Mouse (Mus musculus) T-helper 17 cell (primary cell): ENCODE measurements at regions not wholly inside any gene's neighbourhood (a gene's known extent, or its start where the extent isn't known, plus 50 kb on each side); places are given as distances from the start of the nearest gene placed in this dataset.

Experiments used
- in situ Hi-C, 2 experiments: fragments of 300-600 bp; cut with MboI, MseI; formaldehyde crosslinking; loops; 1 replicate in 1 of 2; 2 replicates in 1 of 2; pipeline ENCODE4 v1.15.1; 2025; ENCODE audit warnings: high pct_unique_total_duplicates in 2 of 2

DNA sequence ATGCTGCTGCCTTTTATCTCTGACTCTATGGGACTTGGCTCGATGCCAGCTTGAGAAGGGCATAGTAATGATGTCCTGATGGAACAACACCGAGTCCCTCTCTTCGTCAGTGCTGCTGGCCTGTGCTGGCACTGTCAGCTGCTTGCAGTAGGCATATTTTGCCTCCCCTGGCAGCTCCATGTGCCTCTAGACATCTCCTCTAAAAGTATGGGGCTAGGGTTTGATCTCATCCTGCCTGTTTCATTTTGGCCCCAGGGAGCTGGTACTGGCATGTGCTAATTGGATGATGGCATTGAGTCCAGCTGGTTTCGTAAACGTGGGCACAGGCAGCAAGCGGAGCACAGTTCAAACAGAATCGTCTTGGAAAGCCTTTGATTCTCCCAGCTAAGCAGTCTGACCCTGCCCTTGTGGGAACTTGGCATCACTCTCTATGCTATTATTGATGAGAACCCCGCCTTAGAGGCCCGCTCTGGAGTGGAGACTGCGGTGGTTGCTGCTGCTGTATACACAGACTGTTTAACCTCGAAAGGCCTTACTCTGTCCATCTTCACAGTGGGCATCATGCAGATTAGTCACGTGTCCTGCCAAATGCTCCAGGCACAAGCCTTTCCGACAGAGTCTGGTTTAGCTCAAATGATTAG, 153.0 kb upstream of the Ppp2r3a start:
- in situ Hi-C loops = no loop called here

DNA sequence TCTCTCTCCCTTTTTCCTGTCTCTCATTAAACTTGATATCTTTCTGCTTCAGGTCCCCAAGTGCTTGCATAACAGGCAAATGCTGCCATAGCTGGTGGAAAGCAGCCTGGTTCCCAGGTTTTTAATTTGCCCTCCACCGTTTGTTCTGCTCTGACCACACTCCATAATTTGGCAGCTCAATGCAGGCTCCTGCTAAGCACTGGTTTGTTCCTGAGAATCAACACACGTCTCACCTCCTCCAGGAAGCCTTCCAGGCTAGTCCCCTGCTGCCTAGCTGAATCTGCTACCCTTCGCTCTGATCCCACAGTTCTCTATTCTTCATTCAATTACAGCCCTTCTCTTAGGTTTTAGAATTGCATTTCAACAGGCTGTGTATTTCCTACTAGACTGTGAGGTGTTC, 152.4 kb upstream of the Ppp2r3a start:
- in situ Hi-C loops = no loop called here

DNA sequence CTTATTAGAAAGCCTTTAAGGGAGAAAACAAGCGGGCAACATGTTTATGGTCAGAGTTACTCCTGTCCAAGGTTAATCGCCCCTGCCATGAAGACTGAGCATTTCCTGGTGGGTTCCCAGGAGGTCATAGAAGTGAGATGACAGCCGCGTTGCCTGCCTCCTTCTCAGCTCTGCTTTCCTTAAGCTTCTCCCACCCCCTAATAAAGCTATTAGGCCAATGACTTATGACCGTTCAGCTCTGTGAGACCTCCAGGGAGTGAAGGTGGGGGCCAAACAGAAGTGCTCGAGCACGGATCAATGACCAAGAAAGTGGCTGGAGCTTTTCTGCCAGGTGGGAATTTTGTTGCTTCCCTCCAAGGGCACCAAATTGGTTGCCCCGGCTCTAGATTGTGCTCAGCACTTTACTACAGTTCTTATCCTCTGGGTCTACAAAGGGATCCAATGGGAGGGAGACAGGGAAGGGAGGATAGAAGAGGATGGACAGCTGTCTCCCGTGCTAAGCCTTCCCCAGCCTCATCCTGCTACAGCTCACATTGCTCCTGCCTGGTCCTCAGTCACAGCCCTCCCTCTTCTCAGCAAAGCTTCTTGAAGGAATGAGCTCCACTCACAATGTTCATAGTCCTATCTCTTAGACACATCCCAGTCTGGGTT, 151.1 kb upstream of the Ppp2r3a start:
- in situ Hi-C loops = no loop called here

DNA sequence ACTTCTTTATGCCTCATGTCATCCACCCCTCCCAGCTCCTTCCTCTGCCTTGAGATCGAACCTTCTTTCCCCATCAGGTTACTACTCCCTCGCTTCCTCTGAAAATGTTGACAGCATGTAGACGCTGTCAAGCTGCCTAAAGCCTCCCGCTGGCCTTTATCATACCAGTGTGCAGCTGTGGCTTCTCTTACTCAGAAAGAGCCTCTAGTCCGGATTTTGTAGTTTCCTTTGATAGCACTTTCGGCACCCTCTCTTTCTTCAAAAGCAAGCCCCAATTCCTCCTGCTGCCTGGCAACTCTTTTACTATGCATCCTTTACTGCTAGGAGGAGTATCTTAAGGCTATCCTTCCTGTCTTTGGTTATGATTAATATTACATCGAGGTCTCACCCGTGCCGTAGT, 149.8 kb upstream of the Ppp2r3a start:
- in situ Hi-C loops = no loop called here

DNA sequence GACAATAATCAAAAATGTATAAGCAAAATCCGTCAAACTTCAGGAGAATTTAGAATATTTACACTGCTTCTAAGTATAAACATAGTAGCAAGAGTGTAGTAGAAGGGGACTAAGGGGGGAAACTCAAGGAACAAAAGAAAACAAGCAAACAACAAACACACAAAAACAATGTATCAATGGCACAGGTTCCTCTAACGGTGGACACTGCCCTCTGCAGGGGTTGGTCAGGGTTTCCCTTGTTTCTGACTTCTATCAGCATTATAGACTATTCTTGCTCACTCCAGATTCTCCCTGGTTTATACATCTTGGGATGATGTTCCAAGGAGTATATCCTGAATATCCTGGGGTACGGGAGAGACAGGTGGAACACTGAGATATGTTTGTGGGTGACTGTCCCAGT, 147.3 kb upstream of the Ppp2r3a start:
- in situ Hi-C loops = no loop called here

DNA sequence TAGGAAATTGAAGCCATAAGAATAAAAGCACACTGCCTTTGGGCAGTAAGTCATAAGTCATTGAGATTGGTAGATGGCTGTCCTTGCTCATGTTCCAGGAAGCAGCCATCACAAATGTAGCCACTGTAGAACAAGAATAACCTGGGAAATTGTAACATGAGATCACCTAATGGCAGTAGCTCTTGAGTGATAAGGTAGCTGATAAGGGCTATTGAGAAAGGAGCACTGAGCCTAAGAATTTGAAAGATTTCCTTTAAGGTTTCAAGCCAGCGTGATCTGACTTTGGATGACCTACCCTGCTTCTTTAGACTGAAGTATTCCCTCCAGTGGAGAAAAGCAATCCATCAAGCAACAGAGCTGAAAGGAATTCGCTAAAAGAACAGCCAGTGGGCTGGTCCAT, 117.8 kb upstream of the Ppp2r3a start:
- in situ Hi-C loops = no loop called here

DNA sequence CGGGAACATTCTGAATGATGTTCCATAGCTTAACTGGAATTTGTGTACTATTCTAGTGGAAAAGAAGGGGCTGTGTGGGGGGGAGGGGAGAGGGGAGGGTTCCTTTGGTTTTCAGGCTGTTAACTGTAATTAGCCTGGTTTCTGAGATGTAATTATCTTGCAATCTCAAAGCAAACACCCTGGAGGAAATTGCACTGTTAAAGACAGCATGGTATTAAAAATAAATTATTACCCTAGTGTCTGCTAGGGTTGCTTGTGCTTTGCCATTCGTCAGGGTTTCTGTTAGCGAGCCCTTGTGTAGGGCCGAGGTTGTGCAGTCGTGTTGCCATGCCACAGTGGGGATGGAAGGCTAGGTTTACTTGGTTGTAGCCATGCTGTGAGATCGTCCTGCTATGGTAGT, 105.0 kb upstream of the Ppp2r3a start:
- in situ Hi-C loops = no loop called here

DNA sequence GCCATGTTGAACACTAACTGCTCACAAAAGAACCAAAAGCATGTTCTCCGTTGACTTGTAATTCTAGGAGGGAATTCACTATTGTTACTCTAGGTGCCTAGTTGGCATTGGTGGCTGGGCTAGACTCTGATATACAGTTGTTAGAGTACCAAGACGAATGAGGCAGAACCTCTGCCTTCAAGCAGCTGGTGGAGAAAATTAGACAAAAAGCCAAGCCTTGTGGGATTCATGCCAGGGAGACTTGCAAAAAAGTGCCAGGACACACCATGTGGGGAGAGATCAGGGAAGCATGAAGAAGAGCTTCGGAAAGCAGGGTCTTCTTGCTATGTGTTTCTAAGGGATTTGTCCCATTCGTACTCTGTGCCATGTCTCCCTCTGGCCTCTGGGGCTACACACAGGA, 97.2 kb upstream of the Ppp2r3a start:
- in situ Hi-C loops = no loop called here

DNA sequence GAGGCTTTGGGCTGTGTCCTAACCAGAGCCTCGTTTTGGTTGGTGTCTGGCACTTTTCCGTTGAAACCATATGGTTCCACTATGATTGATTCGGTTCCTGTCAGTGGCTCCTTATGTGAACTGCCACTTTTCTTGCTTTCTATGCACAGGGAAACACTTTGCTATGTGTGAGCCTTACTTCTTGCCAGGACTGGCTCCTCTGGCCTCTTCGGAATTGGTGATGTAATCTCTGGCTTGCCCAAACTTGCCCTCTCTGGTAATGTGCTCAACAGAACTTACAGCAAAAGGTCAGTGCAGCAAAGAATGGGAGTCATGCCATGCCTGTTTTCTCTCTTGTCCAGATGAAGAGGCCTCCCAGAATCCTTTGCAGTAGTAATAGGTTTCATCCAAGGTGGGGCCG, 91.3 kb upstream of the Ppp2r3a start:
- in situ Hi-C loops = no loop called here

DNA sequence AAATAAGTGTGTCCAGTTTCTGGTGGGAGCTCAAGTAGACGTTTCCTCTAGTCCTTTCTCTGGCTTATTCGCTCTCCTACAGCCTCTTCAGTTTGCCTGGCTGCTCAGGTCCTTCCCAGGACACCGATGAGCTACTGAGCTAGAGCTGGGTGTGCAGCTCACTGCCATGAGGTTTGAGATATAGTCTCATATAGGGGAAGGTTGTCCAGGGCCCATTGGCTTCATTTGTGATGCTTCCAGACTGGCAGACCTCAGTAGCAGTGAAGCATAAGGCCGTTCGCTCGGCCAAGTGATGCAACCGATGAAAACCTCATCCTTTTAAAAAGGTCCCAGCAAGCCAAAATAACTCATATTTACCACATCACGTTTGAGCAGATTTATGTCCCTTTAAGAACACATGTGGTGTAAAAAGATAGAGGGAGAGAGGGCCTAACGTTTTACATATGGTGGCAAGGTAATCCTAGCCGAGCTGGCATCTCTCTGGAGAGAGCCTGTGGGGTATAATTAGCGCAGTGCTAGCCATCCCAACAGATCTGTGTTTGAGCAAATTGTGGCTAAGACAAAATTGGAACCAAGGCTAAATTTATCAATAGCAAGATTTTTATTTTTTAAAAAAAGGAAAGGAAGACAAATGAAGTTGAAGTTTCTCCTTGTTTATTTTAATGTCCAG, 89.3 kb upstream of the Ppp2r3a start:
- in situ Hi-C loops = no loop called here

DNA sequence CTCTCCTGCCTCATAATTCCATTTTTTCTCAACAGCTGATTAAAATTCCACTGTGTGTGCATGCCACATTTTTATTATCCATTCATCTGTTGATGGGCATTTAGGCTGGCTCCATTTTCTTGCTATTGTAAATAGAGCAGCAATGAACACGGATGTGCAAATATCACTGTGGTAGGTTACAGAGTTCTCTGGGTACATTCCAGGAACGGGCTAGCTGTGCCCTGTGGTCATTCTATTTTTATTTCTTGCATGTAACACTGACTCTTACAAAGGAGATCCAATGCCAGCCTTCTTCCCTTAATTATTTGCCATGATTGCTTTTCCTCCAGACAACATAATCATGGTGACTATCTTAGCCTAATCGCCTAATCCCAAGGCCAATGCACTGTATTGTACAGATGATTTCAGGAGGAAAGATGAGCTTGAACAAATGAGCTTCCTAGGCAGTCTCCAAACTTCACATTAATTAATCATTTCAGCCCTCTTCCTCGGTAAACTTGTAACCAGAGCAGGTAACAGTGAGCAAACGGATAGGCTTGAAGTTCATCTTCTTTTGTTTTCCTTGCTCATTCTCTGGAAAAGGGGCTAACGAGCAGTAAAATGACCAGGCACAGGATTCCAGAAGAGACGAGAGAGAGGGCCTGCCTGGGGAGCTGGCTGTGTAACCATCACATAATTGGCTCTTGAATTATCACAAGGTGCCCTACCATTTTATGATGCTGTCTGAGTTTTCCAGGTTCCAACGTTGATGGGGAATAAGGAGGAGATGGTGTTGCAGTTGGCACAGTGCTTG, 77.6 kb upstream of the Ppp2r3a start:
- in situ Hi-C loops = loop anchor here in 1 of 2 experiments (10.0 kb wide), 1 partner anchor 1026 kb away; the partner anchor contains the start of gene Ephb1

DNA sequence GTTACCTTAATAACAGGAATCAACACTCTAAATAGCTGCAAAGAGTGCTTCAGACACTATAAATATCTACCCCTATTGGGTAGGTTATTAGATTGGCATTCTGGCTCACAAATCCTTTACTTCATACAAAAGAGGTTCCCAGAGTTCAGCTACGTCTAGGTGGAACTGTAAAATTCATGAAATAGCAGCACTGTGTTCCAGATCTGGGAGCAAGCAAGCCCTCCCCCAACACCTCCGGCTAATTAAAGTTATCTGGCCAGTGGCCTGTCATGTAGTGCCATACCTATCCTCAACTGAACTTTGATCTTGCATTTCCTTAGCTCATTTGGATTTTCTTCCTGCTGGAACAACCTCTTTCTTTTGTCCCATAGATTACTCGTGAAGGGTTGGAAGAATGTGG, 75.4 kb upstream of the Ppp2r3a start:
- in situ Hi-C loops = loop anchor here in 1 of 2 experiments (10.0 kb wide), 1 partner anchor 1028 kb away; the partner anchor contains the start of gene Ephb1

DNA sequence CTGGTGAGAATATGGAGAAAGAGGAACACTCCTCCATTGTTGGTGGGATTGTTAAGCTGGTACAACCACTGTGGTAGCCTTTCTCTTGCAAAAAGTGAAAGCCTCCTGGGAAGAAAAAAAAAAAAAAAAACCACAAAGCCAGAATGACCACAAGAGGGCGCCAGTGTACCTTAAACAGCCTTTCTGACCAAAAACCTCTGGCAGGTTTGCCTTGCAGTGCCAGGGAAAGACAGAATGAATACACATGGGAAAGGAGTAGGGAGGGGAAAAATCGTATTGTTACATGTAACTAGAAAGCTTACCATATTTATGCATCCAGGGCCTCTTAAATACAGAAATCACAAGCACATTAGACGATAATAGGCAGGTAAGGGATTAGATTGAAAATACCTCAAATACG, 62.4 kb upstream of the Ppp2r3a start:
- in situ Hi-C loops = no loop called here

DNA sequence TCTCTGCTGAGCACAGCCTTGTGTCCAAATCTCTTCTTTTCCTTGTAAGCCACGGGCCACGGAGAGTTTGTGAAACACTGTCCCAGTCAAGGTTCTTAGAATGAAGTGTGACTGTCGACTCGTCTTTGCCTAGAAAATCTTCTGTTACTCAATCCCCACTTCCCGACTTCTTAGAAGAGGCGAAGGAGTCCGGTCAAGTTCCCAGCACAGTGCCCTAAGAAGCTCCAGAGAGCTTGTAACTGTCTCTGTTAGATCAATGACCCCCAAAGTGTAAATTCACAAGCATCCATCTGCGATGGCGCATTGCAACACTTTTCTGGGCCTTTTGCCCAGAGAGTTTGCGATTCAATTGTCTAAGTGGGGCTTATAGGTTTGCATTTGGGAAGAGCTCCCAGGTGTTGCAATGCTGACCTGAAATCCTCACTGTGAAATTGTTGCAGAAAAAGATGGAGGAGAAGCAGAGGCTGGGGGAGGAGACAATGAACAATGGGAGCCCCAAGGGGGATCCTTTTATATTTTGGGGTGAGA, 54.9 kb upstream of the Ppp2r3a start:
- in situ Hi-C loops = no loop called here

DNA sequence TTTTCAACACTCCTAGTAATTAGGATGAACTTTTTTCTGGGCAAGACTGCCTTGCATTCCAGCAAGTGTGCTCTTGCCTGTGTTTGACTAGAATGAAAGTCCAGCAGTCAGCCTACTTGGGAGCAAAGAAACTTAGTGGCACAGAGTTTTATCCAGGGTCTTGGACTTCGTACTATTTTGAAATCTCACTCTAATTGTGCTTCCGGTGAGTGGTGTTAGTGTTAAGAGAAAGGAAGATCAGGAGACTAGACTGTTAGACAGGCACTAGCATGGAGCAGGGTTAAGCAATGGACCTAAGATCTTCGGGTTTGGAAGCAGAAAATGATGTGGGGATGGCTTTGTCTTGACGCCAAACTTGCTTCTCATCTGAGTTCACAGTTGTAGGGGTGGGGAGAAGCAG, 54.1 kb upstream of the Ppp2r3a start:
- in situ Hi-C loops = no loop called here
